Mouse (Mus musculus) urinary bladder, adult 18-20 months (tissue): ENCODE measurements around the gene Tbc1d10c.
A peak's percentile ranks its signal among the peaks of the same experiment; 100 is the strongest.

ENCODE experiments used
- DNase-seq, 2 experiments: peaks; one replicate each; pipeline ENCODE4 v3.0.0; 2022; ENCODE audit warnings: low spot score in 2 of 2, mixed read lengths in 2 of 2

Gene Tbc1d10c

DNA sequence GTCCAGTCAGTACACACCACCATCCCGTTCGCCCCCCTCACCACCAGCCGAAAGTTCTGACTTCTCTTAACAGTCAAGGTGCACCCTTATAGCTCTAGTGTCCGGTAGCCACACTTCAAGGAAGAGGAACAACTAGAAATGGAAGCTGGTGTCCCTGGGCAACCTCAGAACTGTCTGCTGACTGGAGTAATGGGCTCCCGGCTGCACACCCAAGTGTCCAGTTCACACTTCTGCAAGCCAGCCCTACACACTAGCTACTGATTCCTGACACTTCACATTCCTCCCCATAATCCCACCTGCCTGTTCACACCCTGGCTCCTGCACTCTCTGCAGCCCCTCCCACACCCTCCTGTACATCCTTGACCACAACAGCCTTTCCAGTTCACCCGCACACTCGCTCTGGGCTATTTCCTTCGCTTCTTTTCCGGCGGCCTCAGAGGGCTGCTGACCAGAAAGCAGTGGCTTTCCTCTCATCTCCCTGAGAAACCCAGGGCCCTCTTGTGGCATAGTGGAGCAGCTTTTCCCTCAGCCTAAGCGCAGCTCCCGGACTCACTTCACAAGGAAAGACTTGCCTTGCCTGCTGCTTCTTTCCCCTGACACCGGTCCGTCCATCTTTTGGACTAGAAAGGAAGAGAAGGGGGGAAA is 25.1 kb upstream of the Tbc1d10c start:
- no peak for DNase-seq

DNA sequence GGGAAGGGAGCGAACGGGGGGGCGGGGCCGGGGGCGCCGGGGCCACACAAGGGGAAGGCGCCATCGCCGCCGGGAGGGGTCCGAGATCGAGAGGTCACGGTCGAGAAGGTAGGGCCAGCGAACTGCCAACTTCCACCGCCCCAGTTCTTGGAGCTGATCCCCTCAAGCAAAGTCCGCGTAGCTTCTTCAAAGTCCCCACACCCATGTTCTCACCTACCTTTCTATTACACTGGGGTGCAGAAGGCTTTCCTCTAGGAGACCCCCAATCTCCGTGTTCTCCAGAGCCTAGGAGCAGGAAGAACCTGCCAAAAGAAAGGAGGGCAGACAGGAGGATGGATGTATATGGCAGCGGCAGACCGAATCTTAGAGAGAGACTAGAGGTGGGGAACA is 24.4 kb upstream of the Tbc1d10c start:
- no peak for DNase-seq

DNA sequence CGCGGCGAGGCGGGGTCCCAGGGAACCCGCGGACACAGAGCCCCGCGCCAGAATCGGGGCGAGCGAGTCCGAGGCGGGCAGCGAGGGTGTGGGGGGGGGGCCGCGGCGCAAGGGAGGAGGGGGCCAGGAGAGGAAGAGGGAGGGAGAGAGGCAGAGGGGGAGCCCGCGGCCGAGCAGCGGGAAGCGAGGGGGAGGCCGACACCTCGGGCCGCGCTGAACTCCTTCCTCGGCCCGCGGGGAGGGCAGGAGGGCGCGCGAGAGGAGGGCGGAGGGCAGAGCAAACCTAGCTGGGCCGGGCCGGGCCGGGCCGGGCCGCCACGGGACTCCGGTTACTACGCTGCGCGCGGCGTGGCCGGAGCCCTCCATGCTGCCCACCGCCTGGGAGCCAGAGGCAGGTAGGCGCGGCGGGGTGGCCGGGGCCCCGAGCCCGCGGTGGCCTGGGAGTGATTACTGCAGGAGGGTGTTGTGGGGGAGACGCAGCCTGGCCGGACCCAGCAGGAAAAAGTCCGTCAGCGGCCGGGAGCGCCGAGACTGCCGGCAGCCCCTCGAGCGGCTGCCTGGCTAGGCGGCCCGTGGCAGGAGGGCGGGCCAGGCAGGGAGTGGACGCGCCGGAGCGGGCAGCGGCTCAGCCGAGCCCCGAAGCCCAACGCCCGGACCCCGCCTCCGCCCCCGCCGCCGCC is 23.8 kb upstream of the Tbc1d10c start:
- DNase-seq: no peak

DNA sequence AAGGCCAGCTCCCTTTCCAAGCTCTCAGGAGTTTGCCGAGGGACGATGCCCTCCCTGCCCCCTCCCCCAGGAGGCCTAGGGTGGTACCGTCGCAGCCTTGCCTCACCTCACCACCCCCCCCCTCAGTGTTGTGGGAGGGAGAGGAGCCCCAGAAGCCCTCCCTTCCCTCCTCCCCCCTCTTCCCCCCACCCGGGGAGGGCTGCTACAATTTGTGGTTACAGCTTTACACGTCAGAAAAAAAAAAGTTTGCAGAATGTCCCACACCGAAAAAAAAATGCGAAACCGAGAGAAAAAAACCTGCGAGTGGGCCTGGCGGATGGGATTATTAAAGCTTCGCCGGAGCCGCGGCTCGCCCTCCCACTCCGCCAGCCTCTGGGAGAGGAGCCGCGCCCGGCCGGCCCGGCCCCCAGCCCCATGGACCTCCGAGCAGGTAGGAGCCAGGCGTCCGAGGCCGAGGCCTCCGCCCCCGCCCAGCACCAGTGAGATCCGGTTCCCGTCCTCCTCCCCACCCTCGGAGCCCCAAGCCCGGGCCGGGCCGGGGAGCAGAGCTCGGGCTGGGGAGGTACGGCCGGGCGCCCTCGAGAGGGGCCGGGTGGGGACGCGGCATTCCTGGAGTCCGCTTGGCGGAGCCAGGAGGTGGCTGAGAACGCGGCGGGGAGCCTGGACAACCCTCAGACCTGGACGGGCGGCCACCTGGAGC is 23.1 kb upstream of the Tbc1d10c start, which contains the start of the genes Clcf1 and AC109138.7:
Gene Clcf1 (plus strand): TSS at position 168 of the 700 bp plus-strand sequence.
Gene AC109138.7 (plus strand): TSS at position 287 of the 700 bp plus-strand sequence.
- DNase-seq: peak in 1 of 2 experiments; percentile 50

DNA sequence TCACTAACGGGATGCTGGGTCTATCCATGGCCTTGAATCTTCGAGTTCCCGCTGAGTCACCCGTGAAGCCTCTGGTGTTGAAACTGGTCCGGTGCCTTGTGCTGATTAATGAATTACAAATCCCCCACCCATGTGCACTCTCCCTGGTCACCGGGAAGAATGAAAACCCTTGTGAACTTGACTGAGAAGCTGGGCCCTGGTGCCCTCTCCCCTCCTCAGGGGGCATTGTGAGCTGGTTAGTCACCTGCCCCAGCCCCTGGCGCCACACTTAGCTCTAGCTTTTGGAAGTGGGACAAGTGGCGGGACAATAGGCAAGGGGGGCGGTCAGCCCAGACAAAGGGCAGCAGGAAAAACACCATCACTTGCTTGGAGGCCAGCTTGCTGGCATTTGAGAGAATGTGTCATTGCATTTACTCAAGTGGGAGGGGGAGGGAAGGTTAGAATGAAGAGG is 22.5 kb upstream of the Tbc1d10c start:
- peak in 1 of 2 experiments; percentile 53 for DNase-seq

DNA sequence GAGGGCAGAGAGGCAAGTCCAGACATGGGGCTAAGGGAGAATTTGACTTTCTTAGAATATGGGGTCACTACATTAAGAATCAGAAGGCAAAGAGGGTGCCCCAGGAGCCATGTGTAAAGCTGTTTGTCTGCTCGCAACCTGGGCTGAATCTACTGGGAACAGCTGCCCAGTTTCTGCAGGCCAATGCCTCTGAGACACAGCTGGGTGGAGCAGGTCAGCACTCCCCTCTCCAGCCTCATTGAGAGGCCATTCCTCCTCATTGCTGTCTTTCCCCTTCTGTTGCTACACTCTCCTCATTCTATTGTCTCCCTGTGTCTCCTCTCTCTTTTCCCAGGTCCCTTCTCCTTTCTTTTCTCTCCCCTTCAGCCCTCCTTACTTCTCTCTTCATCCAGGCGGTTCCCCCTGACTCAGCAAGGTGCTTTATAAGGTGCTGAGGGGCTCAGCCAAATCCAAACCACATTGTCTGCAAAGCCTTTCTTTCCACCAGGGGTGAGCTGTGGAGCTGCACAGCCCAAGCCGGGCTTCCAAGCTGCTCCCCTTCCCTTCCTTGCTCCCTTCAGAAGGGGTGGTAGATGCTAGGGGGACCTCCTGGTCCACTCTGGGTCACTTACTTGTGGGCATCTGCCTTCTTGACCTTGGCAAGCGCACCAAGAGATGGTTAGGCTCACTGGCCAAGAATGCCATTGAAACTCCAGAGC is 21.0 kb upstream of the Tbc1d10c start:
- no peak for DNase-seq

DNA sequence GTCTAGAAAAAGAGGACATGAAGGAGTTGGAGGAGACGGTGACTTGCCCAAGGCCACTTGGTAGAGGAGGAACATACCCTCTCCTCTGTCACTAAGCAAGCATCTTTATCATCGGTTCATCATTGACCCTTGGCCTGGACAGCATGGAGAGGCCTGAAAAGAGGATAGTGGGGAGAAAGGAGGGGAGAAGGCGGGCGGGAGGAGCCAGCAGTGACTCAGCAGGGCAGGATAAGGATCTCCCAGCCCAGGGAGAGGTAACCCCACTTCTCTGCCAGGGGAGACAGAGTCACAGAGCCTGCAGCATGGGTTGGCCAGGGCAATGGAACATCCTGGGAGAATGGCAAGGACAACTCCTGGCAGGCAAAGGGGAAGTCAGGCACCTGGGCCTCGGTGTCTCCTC is 17.5 kb upstream of the Tbc1d10c start:
- DNase-seq: no peak

DNA sequence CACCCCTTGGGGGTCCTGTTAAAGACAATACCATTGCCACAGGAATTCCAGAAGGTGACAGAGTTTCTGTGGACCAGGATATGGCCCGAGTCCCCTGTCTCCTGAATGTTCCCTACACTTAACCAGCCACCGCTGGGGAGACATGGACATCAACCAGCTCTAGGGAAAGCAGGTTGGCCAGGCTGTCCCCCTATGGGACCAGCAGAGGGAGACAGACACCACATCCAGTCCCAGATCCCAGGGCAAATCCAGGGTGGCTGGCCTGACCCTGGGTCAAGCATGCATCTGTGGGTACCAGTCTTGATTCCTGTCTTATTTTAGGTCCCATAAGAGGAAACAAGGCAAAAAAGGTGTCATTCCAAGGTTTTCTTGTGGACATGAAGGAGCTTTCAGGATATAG is 15.9 kb upstream of the Tbc1d10c start:
- DNase-seq: peak in 1 of 2 experiments; percentile 66

DNA sequence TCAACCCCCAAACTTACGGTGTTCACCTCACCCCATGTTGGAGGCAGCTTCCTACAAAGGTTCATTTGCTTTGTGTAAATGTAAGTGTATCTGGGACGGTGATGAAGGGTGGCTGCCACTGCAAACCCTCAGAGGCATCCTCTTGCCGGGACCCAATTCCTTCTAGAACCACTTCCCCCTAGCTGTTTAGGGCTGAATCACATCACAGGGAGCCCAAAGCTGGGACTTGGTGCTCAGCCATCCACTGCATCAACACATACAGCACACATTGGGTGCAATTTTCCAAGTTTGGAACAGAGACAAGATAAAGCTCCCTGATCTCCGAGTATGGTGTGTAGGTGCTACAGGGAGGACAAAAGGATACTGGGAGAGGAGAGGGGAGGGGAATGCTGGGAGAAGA is 13.8 kb upstream of the Tbc1d10c start:
- no peak for DNase-seq

DNA sequence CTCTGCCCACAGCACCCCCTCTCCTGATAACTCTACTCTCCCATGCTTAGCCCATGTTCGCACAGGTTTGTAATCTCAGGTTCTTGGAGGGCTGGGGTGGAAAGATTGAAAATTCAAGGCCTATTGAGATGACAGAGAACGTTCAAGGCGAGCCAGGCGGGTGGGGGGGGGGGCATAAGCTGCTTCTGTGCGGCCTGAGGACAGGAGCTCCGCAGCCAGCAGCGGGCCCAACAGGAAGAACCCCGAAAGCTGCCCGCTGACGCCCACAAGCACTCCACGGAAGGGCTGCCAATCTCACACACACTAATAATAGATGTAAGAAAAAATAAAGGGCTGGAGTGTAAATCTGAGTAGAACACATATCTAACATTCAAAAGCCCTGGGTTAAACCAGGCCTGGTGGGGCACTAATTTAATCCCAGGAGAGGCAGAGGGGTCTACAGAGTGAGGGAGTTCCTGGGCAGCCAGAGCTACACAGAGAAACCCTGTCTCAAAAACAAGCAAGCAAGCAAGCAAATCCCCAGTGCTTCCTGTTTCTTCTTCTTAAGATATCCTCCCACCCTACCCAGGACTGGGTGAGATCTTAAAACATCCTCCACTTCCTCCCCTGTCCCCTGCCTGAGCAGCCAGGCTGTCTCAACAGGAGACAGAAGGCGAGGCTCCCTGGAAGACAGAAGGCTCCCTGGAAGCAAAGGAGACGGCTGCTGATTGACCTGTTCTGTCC is 12.7 kb upstream of the Tbc1d10c start:
- no peak for DNase-seq

DNA sequence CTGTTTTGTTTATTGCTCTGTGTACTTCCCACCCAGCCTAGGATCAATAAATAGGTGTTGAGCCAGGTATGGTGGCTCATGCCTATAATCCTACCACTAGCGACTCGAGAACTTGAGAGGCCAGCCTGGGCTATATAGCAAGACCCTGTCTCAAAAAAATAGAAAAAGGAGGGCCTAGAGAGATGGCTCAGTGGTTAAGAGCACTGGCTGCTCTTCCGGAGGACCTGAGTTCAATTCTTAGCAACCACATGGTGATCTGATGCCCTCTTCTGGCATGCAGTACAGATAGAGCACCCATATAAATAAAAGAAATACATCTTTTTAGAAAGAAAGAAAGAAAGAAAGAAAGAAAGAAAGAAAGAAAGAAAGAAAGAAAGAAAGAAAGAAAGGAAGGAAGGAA is 12.1 kb upstream of the Tbc1d10c start:
- no peak for DNase-seq

DNA sequence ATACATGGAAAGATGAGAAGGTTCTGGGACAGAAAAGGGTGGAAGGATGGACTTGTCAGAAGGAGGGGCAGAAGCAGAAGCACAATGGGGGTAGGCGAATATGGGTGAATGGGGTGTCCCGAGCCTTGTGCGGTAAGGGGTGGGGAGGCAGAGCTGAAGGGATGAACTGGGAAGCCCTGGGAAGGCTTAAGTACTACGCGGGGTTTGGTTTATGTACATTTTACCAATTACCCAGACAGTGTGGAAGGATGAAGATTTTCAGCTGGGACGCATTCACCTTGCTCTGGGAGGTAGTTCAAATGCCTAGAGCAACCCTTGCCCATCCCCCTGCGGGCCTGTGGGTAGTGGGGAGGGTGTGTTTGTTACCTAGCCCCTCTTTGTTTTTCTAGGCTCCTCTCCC is 11.1 kb upstream of the Tbc1d10c start:
- no peak for DNase-seq

DNA sequence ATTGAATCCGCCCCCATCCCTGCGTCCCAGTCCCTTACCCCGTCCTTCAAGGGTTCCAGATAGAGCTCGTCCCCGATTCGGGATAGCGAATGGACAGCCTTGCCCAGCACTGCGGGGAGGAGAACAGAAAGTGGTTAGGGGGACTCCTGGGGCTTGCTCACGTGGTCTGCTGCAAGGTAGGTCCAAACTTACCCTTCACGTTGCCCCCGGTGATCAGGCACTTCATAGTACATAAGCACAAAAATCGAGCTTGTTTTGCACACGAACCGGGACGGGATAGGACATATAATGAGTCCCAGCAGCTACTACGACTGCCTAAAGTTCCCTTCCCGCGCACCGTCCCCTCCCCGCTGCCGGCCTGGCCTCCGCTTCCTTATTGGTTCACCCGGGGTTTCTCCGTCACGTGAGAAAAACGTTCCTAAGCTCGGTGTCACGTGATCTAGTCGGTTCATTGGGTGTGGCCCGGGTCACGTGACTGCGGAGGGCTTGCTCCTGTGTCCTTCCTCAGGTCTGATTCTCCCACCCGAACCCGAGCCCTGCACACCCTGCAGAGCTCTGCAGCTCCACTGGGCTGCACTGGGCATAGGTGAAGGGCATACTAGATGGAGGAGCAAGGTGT is 10.3 kb upstream of the Tbc1d10c start, which contains the start of gene Rad9a:
Gene Rad9a (minus strand): TSS at position 372 of the 619 bp plus-strand sequence.
- DNase-seq: peak; percentile 94

DNA sequence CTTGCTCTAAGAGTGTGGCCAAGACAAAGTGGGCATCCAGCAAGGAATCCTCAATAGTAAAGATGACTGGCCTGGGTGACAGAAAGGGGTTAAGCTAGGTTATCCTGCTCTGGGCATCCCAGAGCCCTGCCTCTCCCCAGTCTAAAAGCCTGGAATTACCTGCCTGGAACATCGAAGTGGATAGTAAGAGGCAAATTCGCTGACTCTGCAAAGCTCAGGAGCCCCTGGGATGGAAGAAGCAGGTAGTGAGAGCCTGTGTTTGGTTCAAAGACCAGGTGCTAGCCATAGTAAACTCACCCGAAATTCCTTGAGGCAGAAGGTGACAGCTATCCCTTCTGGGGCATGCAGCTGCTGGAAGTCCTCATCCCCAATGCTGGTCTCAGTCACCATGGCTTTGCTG is 6.1 kb upstream of the Tbc1d10c start:
- no peak for DNase-seq

DNA sequence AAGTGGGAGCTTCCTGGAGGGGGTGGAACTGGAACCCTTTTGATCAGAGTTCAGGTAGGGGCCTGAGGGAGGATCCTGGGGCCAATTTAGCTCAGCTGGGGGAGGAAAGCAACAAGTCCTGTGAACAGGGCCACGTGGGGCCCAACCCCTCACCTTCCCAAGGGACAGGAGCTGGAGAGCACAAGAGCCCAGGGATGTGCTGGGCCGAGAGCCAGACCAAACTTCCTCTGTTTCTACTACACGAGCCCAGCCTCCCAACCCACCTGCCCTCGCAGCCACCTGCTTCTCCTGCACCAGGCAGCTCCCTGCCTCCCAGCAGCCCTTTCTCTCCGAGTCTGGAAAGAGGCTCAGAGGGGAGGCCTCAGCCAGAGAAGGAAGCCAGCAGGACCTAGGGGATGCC is 5.5 kb upstream of the Tbc1d10c start:
- DNase-seq: no peak

DNA sequence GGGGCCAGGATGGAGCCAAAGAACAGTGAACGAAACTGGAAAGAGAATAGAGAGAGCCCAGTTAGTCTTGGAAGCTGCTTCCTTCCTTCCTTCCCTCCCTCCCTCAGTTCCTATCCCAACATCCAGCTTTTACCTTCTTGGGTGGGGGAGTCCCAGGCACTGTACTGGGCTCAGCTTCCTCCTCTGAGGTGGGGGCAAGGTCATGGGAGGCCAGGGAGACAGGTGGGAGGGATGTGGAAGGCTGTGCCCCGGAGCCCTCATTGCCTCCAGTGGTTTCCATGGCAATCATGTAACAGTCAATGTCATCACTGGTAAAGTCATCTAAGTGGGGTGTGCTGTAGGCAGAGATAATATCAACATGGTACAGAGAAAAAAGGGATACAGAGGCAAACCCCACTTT is 5.0 kb upstream of the Tbc1d10c start:
- DNase-seq: no peak

DNA sequence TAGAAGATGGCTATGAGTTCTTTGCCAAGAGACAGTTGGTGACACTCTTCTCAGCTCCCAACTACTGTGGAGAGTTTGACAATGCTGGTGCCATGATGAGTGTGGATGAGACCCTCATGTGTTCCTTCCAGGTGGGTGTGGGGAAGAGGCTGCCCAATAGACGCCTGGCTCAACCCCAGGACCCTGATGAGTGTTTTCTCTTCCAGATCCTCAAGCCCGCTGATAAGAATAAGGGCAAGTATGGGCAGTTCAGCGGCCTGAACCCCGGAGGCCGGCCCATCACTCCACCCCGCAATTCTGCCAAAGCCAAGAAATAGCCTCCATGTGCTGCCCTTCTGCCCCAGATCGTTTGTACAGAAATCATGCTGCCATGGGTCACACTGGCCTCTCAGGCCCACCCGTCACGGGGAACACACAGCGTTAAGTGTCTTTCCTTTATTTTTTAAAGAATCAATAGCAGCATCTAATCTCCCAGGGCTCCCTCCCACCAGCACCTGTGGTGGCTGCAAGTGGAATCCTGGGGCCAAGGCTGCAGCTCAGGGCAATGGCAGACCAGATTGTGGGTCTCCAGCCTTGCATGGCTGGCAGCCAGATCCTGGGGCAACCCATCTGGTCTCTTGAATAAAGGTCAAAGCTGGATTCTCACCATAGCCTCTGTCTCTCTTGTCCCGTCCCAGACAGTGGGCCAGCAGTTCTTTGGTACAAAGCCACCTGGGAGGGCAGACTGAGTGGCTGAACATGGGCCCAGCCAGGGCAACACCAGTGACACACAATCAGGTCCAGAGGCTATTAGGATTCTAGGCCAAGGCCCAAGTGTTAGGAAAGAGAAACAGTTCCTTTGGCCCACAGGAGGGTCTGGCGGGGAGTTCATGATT is 3.9 kb upstream of the Tbc1d10c start:
- DNase-seq: no peak

DNA sequence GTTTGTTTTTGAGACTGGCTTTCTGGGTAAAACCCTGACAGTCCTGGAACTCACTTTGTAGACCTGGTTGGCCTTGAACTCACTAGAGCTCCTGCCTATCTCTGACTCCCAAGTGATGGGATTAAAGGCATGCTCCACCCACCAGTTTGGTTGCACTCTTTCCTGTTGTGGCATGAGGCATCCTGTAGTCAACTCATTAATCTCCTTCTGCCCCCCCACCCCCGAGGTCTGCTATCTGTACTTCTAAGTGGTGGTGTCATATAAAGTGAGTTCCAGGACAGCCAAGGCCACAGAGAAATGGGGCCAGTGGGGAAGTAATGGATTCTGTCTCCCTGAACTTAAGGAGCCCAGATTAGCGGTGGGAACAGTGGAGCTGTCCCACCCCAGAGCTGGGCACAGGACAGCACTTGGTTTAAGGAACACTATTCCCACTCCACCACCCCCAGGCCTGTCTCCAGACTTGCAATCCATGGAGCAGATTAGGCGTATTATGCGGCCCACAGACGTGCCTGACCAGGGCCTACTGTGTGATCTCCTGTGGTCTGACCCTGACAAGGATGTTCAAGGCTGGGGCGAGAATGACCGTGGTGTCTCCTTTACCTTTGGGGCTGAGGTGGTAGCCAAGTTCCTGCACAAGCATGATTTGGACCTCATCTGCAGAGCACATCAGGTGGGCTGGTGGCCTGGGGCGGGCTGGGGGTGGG is 3.1 kb upstream of the Tbc1d10c start:
- no peak for DNase-seq

DNA sequence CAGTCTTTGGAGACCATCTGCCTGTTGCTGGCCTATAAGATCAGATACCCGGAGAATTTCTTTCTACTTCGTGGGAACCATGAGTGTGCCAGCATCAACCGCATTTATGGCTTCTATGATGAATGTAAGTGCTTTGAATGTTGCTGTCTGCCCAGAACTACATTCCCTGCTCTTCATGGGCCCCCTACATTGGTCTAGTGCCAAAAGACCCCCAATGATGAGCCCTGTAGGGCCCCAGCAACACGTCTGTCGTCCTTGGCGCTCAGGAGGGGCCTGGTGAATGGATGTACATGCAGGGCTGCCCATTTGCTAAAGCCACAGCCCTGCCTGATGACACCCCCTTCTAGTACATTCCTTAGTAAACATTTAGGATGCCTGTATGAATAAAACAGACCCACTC is 2.0 kb upstream of the Tbc1d10c start:
- no peak for DNase-seq
